Mouse (Mus musculus): ENCODE data around the gene Phf8. TPM values are rescaled to one million over a fixed set of nuclear protein-coding genes. Genes with fewer than 3 reads are reported as not detected.

The Phf8 gene
- polyA plus RNA-seq, 2 experiments, result 4.4 to 5.0 TPM

DNA sequence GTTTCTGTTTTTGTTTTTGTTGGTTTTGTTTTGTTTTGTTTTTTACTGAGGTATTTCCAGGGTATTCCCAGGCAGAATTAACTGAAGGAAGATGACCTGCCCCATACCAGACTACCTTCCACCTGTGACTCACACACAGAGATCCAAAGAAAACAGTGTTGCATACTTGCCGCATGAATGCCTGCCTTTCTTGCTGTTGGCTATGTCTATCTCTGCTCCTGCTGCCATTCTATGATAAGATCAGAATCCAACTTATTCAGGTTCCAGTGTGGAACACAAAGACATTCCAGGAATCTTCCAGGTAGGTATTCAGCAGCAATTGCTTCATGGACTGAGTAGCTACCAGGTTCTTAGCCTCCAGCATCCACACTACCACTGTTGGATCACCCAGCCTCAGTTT, 10.6 kb upstream of the Phf8 start:
- Histone ChIP-seq H3K4me3 (ENCODE audit: insufficient read depth in 1 of 2, low read depth in 2 of 2, low read length in 2 of 2) (no peak overlapping the region), H3K9me3 (ENCODE audit: control insufficient read depth, low read length) (no peaks in the 10 kb centered on the region), H3K27me3 (ENCODE audit: control insufficient read depth, insufficient read depth, low read length) (no peaks in the 10 kb centered on the region), H3K9ac (replicated peaks) (no peak overlapping the region), H3K27ac (no peak overlapping the region), H3K36me3 (replicated peaks; ENCODE audit: control insufficient read depth, insufficient read depth, low read depth) (no peaks in the 10 kb centered on the region), H3K4me2 (ENCODE audit: low read depth) (no peak overlapping the region), H3K4me1 (replicated peaks; ENCODE audit: control insufficient read depth in 2 of 2, insufficient read depth in 2 of 2, low read length in 1 of 2) (no peaks in the 10 kb centered on the region)
- no peak for DNase-seq (ENCODE audit: low read depth in 3 of 3, low spot score in 3 of 3)
- 59% methylated on average over 1 of the region's 1 CpGs for WGBS (ENCODE audit: insufficient replicate concordance)
- no peak for TF ChIP-seq EP300 (IDR thresholded peaks at IDR 0.05; ENCODE audit: low read depth)
- TF ChIP-seq CTCF (IDR thresholded peaks at IDR 0.05; ENCODE audit: low read depth), result no peak
- ATAC-seq (ENCODE audit: insufficient read depth), result no peak

DNA sequence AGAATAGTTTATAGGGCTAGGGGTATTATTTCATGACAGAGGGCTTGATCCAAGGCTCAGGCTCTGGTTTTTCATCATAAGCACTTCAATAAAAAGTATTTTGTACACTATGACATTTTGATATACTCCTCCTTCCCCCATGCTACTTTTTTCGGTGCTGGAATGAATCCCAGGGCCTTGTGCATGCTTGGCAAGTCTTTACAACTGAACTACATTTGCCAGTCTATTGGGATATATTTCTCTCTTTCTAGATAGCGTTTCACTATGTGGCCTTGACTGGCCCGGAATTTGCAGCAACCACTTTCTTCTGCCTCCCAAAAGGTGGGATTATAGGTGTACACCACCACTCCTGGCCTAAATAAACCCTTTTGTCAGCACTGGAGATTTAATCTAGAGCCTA, 7.4 kb upstream of the Phf8 start:
- Histone ChIP-seq H3K27ac (no peak overlapping the region), H3K4me2 (ENCODE audit: low read depth) (no peak overlapping the region), H3K9ac (replicated peaks) (no peak overlapping the region), H3K4me1 (replicated peaks; ENCODE audit: control insufficient read depth in 2 of 2, insufficient read depth in 2 of 2, low read length in 1 of 2) (peaks cover 0 to under 1% of the 10 kb centered on the region in 2 experiments; a peak in 1 of 4 replicates), H3K27me3 (ENCODE audit: control insufficient read depth, insufficient read depth, low read length) (no peaks in the 10 kb centered on the region), H3K36me3 (replicated peaks; ENCODE audit: control insufficient read depth, insufficient read depth, low read depth) (no peaks in the 10 kb centered on the region), H3K9me3 (ENCODE audit: control insufficient read depth, low read length) (no peaks in the 10 kb centered on the region), H3K4me3 (ENCODE audit: insufficient read depth in 1 of 2, low read depth in 2 of 2, low read length in 2 of 2) (no peak overlapping the region)
- 68% methylated on average over 3 of the region's 3 CpGs for WGBS (ENCODE audit: insufficient replicate concordance)
- ATAC-seq (ENCODE audit: insufficient read depth), result no peak
- no peak for DNase-seq (ENCODE audit: low read depth in 3 of 3, low spot score in 3 of 3)
- TF ChIP-seq EP300 (IDR thresholded peaks at IDR 0.05; ENCODE audit: low read depth) (no peak), CTCF (IDR thresholded peaks at IDR 0.05; ENCODE audit: low read depth) (no peak)

DNA sequence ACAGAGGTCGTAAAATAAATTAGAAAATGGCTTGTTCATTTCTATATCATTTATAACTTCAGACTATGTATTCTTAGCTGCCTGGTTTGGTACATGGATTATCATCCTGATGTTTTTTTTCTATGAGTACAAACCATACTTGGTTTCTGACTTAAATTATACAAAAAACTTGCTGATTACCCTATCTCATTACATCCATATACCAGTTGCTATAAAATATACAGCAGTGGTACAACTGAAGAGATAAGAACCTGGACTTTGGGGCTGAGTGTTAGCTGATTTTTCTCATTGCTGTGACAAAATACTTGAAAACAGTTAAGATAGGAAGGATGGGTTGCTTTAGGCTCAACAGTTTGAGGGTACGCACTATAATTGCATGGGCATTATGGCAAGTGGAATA, 6.8 kb upstream of the Phf8 start:
- Histone ChIP-seq H3K27me3 (ENCODE audit: control insufficient read depth, insufficient read depth, low read length) (no peaks in the 10 kb centered on the region), H3K9ac (replicated peaks) (no peak overlapping the region), H3K4me3 (ENCODE audit: insufficient read depth in 1 of 2, low read depth in 2 of 2, low read length in 2 of 2) (no peak overlapping the region), H3K9me3 (ENCODE audit: control insufficient read depth, low read length) (no peaks in the 10 kb centered on the region), H3K27ac (no peak overlapping the region), H3K4me2 (ENCODE audit: low read depth) (no peak overlapping the region), H3K36me3 (replicated peaks; ENCODE audit: control insufficient read depth, insufficient read depth, low read depth) (no peaks in the 10 kb centered on the region), H3K4me1 (replicated peaks; ENCODE audit: control insufficient read depth in 2 of 2, insufficient read depth in 2 of 2, low read length in 1 of 2) (peaks cover 0 to 6% of the 10 kb centered on the region in 2 experiments; a peak in 2 of 4 replicates)
- WGBS (ENCODE audit: insufficient replicate concordance), result 73% methylated on average over 2 of the region's 2 CpGs
- TF ChIP-seq CTCF (IDR thresholded peaks at IDR 0.05; ENCODE audit: low read depth), result no peak
- TF ChIP-seq EP300 (IDR thresholded peaks at IDR 0.05; ENCODE audit: low read depth), result no peak
- ATAC-seq (ENCODE audit: insufficient read depth) (0 out of 2 replicates have a peak, but pooled peaks have one; percentile 12), DNase-seq (ENCODE audit: low read depth in 3 of 3, low spot score in 3 of 3) (no peak)

DNA sequence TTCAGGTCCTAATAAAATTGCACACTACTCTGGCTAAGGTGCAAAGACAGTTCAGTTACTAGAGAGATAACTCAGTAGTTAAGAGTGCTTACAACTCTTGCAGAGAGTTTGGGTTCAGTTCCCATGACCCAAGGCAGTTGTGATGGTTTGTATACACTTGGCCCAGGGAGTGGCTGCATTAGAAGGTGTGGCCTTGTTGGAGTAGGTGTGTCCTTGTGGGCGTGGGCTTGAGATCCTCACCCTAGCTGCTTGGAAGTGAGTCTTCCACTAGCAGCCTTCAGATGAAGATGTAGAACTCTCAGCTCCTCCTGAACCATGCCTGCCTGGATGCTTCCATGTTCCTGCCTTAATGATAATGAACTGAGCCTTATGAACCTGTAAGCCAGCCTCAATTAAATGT, 2.3 kb upstream of the Phf8 start:
- DNase-seq (ENCODE audit: low read depth in 3 of 3, low spot score in 3 of 3), result peak; percentile 40 to 49 (median 45)
- no peak for ATAC-seq (ENCODE audit: insufficient read depth)
- Histone ChIP-seq H3K4me1 (replicated peaks; ENCODE audit: control insufficient read depth in 2 of 2, insufficient read depth in 2 of 2, low read length in 1 of 2) (peaks cover 0 to 19% of the 10 kb centered on the region in 2 experiments; a peak in 3 of 4 replicates), H3K4me3 (ENCODE audit: insufficient read depth in 1 of 2, low read depth in 2 of 2, low read length in 2 of 2) (peak overlapping the region in 1 of 2 experiments; percentile 14; a peak in 2 of 4 replicates), H3K27me3 (ENCODE audit: control insufficient read depth, insufficient read depth, low read length) (no peaks in the 10 kb centered on the region), H3K27ac (no peak overlapping the region), H3K36me3 (replicated peaks; ENCODE audit: control insufficient read depth, insufficient read depth, low read depth) (no peaks in the 10 kb centered on the region), H3K4me2 (ENCODE audit: low read depth) (peak overlapping the region; percentile 39), H3K9me3 (ENCODE audit: control insufficient read depth, low read length) (no peaks in the 10 kb centered on the region), H3K9ac (replicated peaks) (no peak overlapping the region)
- TF ChIP-seq EP300 (IDR thresholded peaks at IDR 0.05; ENCODE audit: low read depth), result no peak
- no peak for TF ChIP-seq CTCF (IDR thresholded peaks at IDR 0.05; ENCODE audit: low read depth)
- 17% methylated on average over 1 of the region's 1 CpGs for WGBS (ENCODE audit: insufficient replicate concordance)

DNA sequence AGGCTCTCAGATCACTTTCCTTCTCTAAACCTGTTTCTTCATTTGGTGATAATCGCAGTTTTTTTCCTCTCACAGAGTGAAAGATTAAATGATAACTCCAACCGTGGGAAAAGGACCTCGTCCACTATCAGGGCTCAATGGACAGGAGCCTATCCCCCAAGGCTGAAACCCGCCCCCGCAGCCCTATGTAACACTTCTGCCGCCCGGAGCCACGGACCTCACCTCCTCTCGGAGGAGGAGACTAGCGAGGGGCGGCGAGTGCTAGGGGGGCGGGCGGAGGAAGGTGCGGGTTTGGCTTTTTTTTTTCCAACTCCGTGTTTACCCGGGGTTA, 380 bp upstream of the Phf8 start:
- ATAC-seq (ENCODE audit: insufficient read depth) (no peak; the same call in 1 of the 2 replicates), DNase-seq (ENCODE audit: low read depth in 3 of 3, low spot score in 3 of 3) (no peak)
- Histone ChIP-seq H3K27me3 (ENCODE audit: control insufficient read depth, insufficient read depth, low read length) (no peaks in the 10 kb centered on the region), H3K9ac (replicated peaks) (peak overlapping the region; percentile 69), H3K4me3 (ENCODE audit: insufficient read depth in 1 of 2, low read depth in 2 of 2, low read length in 2 of 2) (peak overlapping the region; percentile 64 to 78), H3K36me3 (replicated peaks; ENCODE audit: control insufficient read depth, insufficient read depth, low read depth) (no peaks in the 10 kb centered on the region), H3K27ac (peak overlapping the region; percentile 87), H3K4me1 (replicated peaks; ENCODE audit: control insufficient read depth in 2 of 2, insufficient read depth in 2 of 2, low read length in 1 of 2) (peaks cover 0 to 19% of the 10 kb centered on the region in 2 experiments; a peak in 3 of 4 replicates), H3K4me2 (ENCODE audit: low read depth) (peak overlapping the region; percentile 68), H3K9me3 (ENCODE audit: control insufficient read depth, low read length) (no peaks in the 10 kb centered on the region)
- WGBS (ENCODE audit: insufficient replicate concordance), result 17% methylated on average over 17 of the region's 17 CpGs
- no peak for TF ChIP-seq CTCF (IDR thresholded peaks at IDR 0.05; ENCODE audit: low read depth)
- no peak for TF ChIP-seq EP300 (IDR thresholded peaks at IDR 0.05; ENCODE audit: low read depth)

All from liver, embryonic 14.5 days (tissue).